In the genomic region with DNA sequence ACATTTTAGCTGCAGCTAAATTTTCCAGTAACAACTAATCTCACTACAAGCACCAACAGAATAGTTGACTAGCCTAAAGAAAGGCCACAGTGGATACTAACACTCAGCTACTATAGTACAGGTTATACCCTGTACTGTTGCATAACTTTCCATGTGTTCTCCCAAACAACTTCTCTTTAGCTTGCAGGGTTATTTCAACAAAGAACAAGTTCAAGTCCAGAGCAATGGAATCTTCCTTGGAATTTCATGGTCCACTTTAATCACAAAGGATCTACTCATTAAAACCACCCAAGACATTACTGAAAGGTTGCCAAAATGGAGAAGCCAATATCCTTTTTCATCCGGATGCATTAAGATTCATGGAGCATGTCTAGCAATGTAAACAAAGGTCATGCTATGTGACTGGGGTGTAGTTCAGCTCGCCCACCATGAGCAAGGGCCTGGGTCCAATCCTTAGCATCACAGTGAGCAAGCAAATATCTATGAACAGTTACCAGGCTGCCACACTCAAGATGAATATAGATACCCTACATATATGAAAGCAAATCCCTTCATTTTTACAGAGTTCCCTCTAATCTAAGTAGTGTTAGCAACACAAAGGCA, we compare ENCODE assay signal across 19 mouse cellular contexts.
DNase-seq lines count a peak whose midpoint lies in the region; ATAC-seq and TF ChIP-seq lines count a peak whose summit lies in the region.
"Had no signal": no experiment of that assay in that cellular context is flagged by ENCODE, and none has a peak within 500 bp of the region (broad histone marks: within the 10 kb centered on the region; RNA-seq: fewer than 3 reads in every experiment).

No protein-coding gene starts in this region.

- intact Hi-C loops in gastrocnemius, adult 2 months (cut with DNase I): no loop called here

- H3K9ac ChIP-seq in hindbrain, embryonic 13.5 days: no peak overlapping the region
- no peak overlapping the region for H3K9ac ChIP-seq in midbrain, embryonic 14.5 days (replicated peaks; ENCODE audit: low read length)
- H3K9ac ChIP-seq: limb, embryonic 13.5 days had no signal

- H3K4me1 ChIP-seq in hindbrain, embryonic 13.5 days (replicated peaks): no peaks in the 10 kb centered on the region; the same call in 1 of the 2 replicates
- H3K4me1 ChIP-seq in hindbrain, embryonic 10.5 days (replicated peaks): peaks cover 10% of the 10 kb centered on the region
- peaks cover under 1% of the 10 kb centered on the region; the same call in 1 of the 2 replicates for H3K4me1 ChIP-seq in midbrain, embryonic 14.5 days (ENCODE audit: control insufficient read depth, insufficient read depth, low read length)
- H3K4me1 ChIP-seq in midbrain, embryonic 10.5 days: peaks cover 15% of the 10 kb centered on the region

- H3K4me3 ChIP-seq in gastrocnemius, adult 2 months: no peak overlapping the region
- H3K4me3 ChIP-seq in hindbrain, embryonic 13.5 days: no peak overlapping the region
- H3K4me3 ChIP-seq in hindbrain, embryonic 10.5 days: no peak overlapping the region
- no peak overlapping the region for H3K4me3 ChIP-seq in midbrain, embryonic 14.5 days (replicated peaks; ENCODE audit: low read depth, low read length)
- no peak overlapping the region for H3K4me3 ChIP-seq in midbrain, embryonic 10.5 days
- H3K4me3 ChIP-seq in myocyte: no peak overlapping the region
- H3K4me3 ChIP-seq: embryonic facial prominence, embryonic 10.5 days; limb, embryonic 13.5 days; megakaryocyte, embryonic 14.5 days had no signal

- TF ChIP-seq POLR2A in myocyte (IDR thresholded peaks at IDR 0.05; ENCODE audit: insufficient read length, low read depth): no peak

- H3K9me3 ChIP-seq in hindbrain, embryonic 13.5 days: no peaks in the 10 kb centered on the region
- no peaks in the 10 kb centered on the region for H3K9me3 ChIP-seq in hindbrain, embryonic 10.5 days
- H3K9me3 ChIP-seq in midbrain, embryonic 14.5 days (ENCODE audit: control insufficient read depth, low read length): no peaks in the 10 kb centered on the region
- H3K9me3 ChIP-seq in midbrain, embryonic 10.5 days (replicated peaks): no peaks in the 10 kb centered on the region
- H3K9me3 ChIP-seq: embryonic facial prominence, embryonic 10.5 days; limb, embryonic 13.5 days; megakaryocyte, embryonic 14.5 days had no signal

- H3ac ChIP-seq in myocyte (ENCODE audit: control insufficient read depth, insufficient read length): no peak overlapping the region

- TF ChIP-seq CTCF in gastrocnemius, adult 2 months (IDR thresholded peaks at IDR 0.05): no peak

- H3K27me3 ChIP-seq in hindbrain, embryonic 13.5 days: no peaks in the 10 kb centered on the region
- no peaks in the 10 kb centered on the region for H3K27me3 ChIP-seq in hindbrain, embryonic 10.5 days (ENCODE audit: insufficient read depth, poor library complexity, severe bottlenecking)
- no peaks in the 10 kb centered on the region for H3K27me3 ChIP-seq in midbrain, embryonic 14.5 days (ENCODE audit: control insufficient read depth, insufficient read depth, low read length)
- H3K27me3 ChIP-seq in midbrain, embryonic 10.5 days (ENCODE audit: low read depth, poor library complexity, severe bottlenecking): no peaks in the 10 kb centered on the region
- H3K27me3 ChIP-seq in myocyte (ENCODE audit: control insufficient read depth, insufficient read depth, insufficient read length): no peaks in the 10 kb centered on the region
- H3K27me3 ChIP-seq: CH12.LX; limb, embryonic 13.5 days; megakaryocyte, embryonic 14.5 days had no signal

- peak overlapping the region; percentile 32; the same call in 1 of the 2 replicates for H3K27ac ChIP-seq in gastrocnemius, adult 2 months
- no peak overlapping the region for H3K27ac ChIP-seq in hindbrain, embryonic 13.5 days
- no peak overlapping the region for H3K27ac ChIP-seq in hindbrain, embryonic 10.5 days
- no peak overlapping the region for H3K27ac ChIP-seq in midbrain, embryonic 14.5 days (replicated peaks; ENCODE audit: low read depth, low read length)
- H3K27ac ChIP-seq in midbrain, embryonic 10.5 days (replicated peaks): no peak overlapping the region
- H3K27ac ChIP-seq: embryonic facial prominence, embryonic 10.5 days; limb, embryonic 13.5 days had no signal

- DNase-seq in gastrocnemius, adult 2 months: no peak
- DNase-seq in gastrocnemius, postnatal 4 days (ENCODE audit: low spot score in 2 of 2): no peak
- DNase-seq in hindbrain, embryonic 10.5 days (ENCODE audit: low spot score): no peak
- peak; percentile 18 for DNase-seq in midbrain, embryonic 14.5 days
- DNase-seq in midbrain, embryonic 10.5 days (ENCODE audit: low spot score): no peak
- no peak for DNase-seq in lung, postnatal 25 days (ENCODE audit: low spot score)
- DNase-seq: adrenal gland, adult 8-10 months; cerebellum, adult 2 months; kidney, postnatal 14 days; lung, postnatal 10 days; thymus, postnatal 36 days had no signal

- H3K36me3 ChIP-seq in hindbrain, embryonic 13.5 days: no peaks in the 10 kb centered on the region
- no peaks in the 10 kb centered on the region for H3K36me3 ChIP-seq in hindbrain, embryonic 10.5 days
- no peaks in the 10 kb centered on the region for H3K36me3 ChIP-seq in midbrain, embryonic 14.5 days (ENCODE audit: control insufficient read depth, insufficient read depth, low read length)
- H3K36me3 ChIP-seq in midbrain, embryonic 10.5 days: no peaks in the 10 kb centered on the region
- H3K36me3 ChIP-seq in myocyte (ENCODE audit: control insufficient read depth, insufficient read depth): no peaks in the 10 kb centered on the region
- H3K36me3 ChIP-seq: embryonic facial prominence, embryonic 10.5 days; limb, embryonic 13.5 days had no signal

- H3K79me2 ChIP-seq in myocyte (ENCODE audit: control insufficient read depth, insufficient read depth): peaks cover 52% of the 10 kb centered on the region

- H3K4me2 ChIP-seq in hindbrain, embryonic 13.5 days: no peak overlapping the region
- H3K4me2 ChIP-seq in midbrain, embryonic 14.5 days (ENCODE audit: low read length): no peak overlapping the region
- peak overlapping the region; percentile 30 for H3K4me2 ChIP-seq in myocyte (ENCODE audit: low read depth)
- H3K4me2 ChIP-seq: heart, embryonic 11.5 days; limb, embryonic 13.5 days had no signal

- WGBS in hindbrain, embryonic 13.5 days: 36% methylated on average over 2 of the region's 2 CpGs
- 53% methylated on average over 2 of the region's 2 CpGs for WGBS in hindbrain, embryonic 10.5 days
- WGBS in midbrain, embryonic 14.5 days: 33% methylated on average over 2 of the region's 2 CpGs
- 77% methylated on average over 2 of the region's 2 CpGs for WGBS in midbrain, embryonic 10.5 days

- ATAC-seq in hindbrain, embryonic 13.5 days (ENCODE audit: low FRiP score): peak; percentile 68; the same call in 1 of the 2 replicates
- 0 out of 2 replicates have a peak, but pooled peaks have one; percentile 43 for ATAC-seq in midbrain, embryonic 14.5 days (ENCODE audit: low FRiP score, low TSS enrichment)
- ATAC-seq: forebrain, embryonic 16.5 days had no signal

TF ChIP-seq in myocyte, 11 proteins besides CTCF, POLR2A, EP300 and RAD21:
- TF ChIP-seq MYOD1 (IDR thresholded peaks at IDR 0.05; ENCODE audit: control insufficient read depth in 1 of 3, insufficient read length in 2 of 3, low read depth in 2 of 3) (no peak), TCF12 (IDR thresholded peaks at IDR 0.05; ENCODE audit: insufficient read depth, poor library complexity, severe bottlenecking) (no peak), TCF3 (IDR thresholded peaks at IDR 0.05; ENCODE audit: insufficient read length, low read depth) (no peak), REST (IDR thresholded peaks at IDR 0.05; ENCODE audit: insufficient read depth, insufficient read length) (no peak), E2F4 (IDR thresholded peaks at IDR 0.05; ENCODE audit: insufficient read depth) (no peak), MYOG (IDR thresholded peaks at IDR 0.05; ENCODE audit: control insufficient read depth in 1 of 3, insufficient read depth in 1 of 3, insufficient read length in 2 of 3, low read depth in 2 of 3) (no peak), POLR2AphosphoS2 (IDR thresholded peaks at IDR 0.05; ENCODE audit: insufficient read length, low read depth) (no peak), USF1 (IDR thresholded peaks at IDR 0.05; ENCODE audit: low read depth) (no peak), MAX (IDR thresholded peaks at IDR 0.05; ENCODE audit: low read depth) (no peak)
